Mouse (Mus musculus): Measurements from ENCODE around the gene Mfsd2a.

DNA sequence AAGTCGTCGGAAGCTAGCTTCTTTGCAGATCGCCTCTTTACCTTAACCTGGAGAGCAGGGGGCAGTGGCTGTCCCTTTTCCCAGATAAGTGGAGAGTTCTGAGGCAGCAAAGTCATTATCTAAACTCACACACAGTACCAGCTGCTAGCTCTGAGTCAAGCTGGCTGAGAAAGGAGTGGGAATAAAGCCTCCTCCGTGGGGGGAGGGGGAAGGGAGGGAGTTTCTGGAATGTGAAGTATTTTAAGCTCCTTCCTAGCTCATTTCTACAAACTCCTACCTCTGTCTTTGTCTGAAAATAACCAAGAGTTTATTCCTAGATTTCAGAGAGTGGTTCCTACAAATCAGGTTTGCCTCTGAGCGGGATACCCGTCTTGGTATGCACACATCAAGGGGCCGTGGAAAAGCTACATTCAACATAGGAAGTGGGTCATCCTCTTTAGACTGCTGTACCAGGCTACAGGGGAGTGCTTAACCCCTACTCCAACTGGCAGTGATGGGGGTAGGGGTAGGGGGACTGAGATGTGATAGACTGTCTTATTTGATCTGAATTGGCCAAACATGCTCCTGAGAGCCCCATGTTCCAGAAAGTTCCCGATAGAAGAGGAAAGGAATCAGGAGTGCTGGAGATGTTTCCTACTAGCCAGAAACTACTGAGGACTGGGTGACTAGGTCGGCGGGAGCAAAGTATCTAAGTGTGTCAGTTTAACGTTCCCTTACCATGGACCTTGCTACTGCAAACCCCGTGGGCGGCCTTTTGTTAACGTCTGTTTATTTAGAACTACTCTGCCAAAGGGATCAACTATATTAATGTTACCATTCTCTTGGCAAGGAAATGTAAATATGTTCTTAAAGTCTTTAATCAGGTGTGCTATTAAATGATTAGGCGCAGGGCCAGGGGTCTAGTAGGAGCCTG lies 44.3 kb upstream of the Mfsd2a start:
- TF ChIP-seq CTCF (IDR thresholded peaks at IDR 0.05; ENCODE audit: borderline replicate concordance, insufficient read depth, low read depth, low read length) (no peak), POLR2A (IDR thresholded peaks at IDR 0.05; ENCODE audit: borderline replicate concordance, insufficient read depth, low read length) (no peak)
